Mouse (Mus musculus) kidney, embryonic 15.5 days (tissue): Measurements from ENCODE around the gene Rabep1. TPM values are rescaled to one million over a fixed set of nuclear protein-coding genes. Genes with fewer than 3 reads are reported as not detected.
"Not testable (repeated sequence)": the region's sequence is repeated elsewhere in the genome, so short reads cannot be mapped to it uniquely, and the experiment has no call there.

Source experiments
- ATAC-seq: fragments of 200-750 bp; cut with Nextera tagmentation; replicated peaks from 2 replicates; pipeline ENCODE4 v1.8.0; 2017; ENCODE audit warnings: moderate TSS enrichment; ENCODE audit not compliant: low FRiP score
- H3K27ac ChIP-seq: fragments of 300-500 bp; sonication (generic); 2 replicates; pipeline ENCODE4 v1.5.1; 2015; ENCODE audit warnings: mild to moderate bottlenecking, inconsistent platforms
- H3K27me3 ChIP-seq: fragments of 300-500 bp; sonication (generic); 2 replicates; pipeline ENCODE4 v1.6.1; 2015; ENCODE audit warnings: inconsistent platforms
- H3K36me3 ChIP-seq: fragments of 300-500 bp; sonication (generic); 2 replicates; pipeline ENCODE4 v1.6.1; 2015; ENCODE audit warnings: inconsistent platforms
- H3K4me1 ChIP-seq: fragments of 300-500 bp; sonication (generic); 2 replicates; pipeline ENCODE4 v1.6.1; 2015; ENCODE audit warnings: inconsistent platforms
- H3K4me2 ChIP-seq: fragments of 300-500 bp; sonication (generic); 2 replicates; pipeline ENCODE4 v1.6.1; 2015; ENCODE audit warnings: moderate library complexity, mild to moderate bottlenecking, inconsistent platforms
- H3K4me3 ChIP-seq: fragments of 300-500 bp; sonication (generic); replicated peaks from 2 replicates; pipeline ENCODE4 v1.5.1; 2015; ENCODE audit warnings: mild to moderate bottlenecking, inconsistent platforms
- H3K9ac ChIP-seq: fragments of 300-500 bp; sonication (generic); 2 replicates; pipeline ENCODE4 v1.6.1; 2015; ENCODE audit warnings: mild to moderate bottlenecking, inconsistent platforms
- H3K9me3 ChIP-seq: fragments of 300-500 bp; sonication (generic); replicated peaks from 2 replicates; pipeline ENCODE4 v1.6.1; 2016; ENCODE audit warnings: inconsistent platforms
- WGBS: fragments of 180-500 bp; shearing (Covaris S2); methylation state at CpG from one replicate; pipeline ENCODE4 v1.1.7; 2015; ENCODE audit warnings: mixed read lengths; 5-methylcytosine and 5-hydroxymethylcytosine counted together
- polyA plus RNA-seq: library from polyadenylated mRNA; unstranded; fragments of >200 nt; fragmentation: Nextera tagmentation; extraction: Ambion mirVana; gene quantifications from 2 replicates; pipeline ENCODE4 v1.2.1, GENCODE M21; 2015

Gene Rabep1
- polyA plus RNA-seq, 1 experiment from 2014 or later = 36.8 TPM

DNA sequence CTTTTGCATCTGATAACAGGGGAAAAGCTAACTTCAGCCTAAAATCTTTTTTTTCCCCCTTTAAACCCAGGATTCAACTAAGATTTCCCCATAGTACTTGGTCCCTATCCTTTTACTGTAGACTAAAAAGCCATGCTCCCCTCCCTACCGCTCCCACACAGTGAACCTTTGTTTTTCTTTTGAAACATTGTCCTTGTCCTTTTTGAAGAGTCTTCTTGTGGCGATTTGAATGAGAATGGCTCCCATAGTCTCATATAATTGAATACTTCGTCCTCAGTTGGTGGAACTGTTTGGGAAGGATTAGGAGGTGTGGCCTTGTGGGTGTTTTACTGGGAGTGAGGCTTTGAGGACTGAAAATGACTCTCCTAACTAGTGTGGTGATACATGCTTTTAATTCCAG is 10.7 kb upstream of the Rabep1 start:
- WGBS = 74% methylated on average over 3 of the region's 3 CpGs
- ATAC-seq = no peak

DNA sequence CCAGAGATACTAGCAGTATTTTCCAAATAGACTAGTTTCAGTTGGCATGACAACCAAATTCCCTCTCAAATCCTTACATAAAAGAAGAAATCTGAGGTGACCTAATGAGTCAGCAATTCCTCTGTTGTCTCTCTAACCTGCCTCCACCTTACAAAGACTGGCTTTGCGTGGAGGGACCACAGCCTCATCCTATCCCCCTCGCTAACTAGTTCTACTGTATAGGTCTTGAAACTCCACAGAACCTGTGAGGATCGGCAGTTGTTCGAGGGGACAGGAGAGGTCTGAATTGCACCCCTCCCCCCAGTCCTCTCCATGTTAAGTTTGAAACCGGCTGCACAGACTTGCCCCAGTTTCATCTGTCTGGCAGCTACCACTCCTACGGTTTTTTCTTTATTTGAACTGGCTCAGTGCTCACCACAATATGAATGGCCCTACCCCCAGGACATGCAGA is 9.2 kb upstream of the Rabep1 start:
- Histone ChIP-seq H3K9me3 (no peaks in the 10 kb centered on the region), H3K9ac (no peak overlapping the region), H3K4me2 (no peak overlapping the region), H3K36me3 (no peaks in the 10 kb centered on the region), H3K4me1 (0 out of 2 replicates have a peak, but pooled peaks cover 2% of the 10 kb centered on the region), H3K4me3 (no peak overlapping the region), H3K27me3 (no peaks in the 10 kb centered on the region), H3K27ac (no peak overlapping the region)
- no peak for ATAC-seq
- 60% methylated on average over 6 of the region's 6 CpGs for WGBS

More for the DNA sequence above, 10.7 kb upstream of the Rabep1 start:
- Histone ChIP-seq H3K9ac (no peak overlapping the region), H3K4me2 (no peak overlapping the region), H3K27ac (no peak overlapping the region), H3K9me3 (no peaks in the 10 kb centered on the region), H3K4me1 (0 out of 2 replicates have a peak, but pooled peaks cover 2% of the 10 kb centered on the region), H3K4me3 (no peak overlapping the region), H3K27me3 (no peaks in the 10 kb centered on the region), H3K36me3 (no peaks in the 10 kb centered on the region)

DNA sequence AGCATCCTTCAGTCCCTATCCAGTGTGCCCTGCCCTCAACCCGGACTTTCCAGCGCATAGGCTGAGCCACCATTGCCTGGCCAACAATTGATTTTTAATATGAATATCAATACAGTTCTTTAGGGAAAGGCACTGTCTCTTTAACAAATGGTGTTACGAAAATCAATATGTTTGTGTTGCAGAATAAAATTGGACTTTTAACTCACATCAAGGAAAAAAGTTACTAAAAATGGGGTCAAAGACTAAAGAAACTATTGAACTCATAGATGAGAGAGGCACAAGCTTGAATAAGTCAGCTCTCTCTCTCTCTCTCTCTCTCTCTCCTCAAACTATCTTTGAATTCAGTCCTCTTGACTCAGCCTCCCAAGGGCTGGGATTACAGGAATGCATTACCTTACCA is 7.5 kb upstream of the Rabep1 start:
- Histone ChIP-seq H3K27ac (no peak overlapping the region), H3K4me2 (no peak overlapping the region), H3K27me3 (no peaks in the 10 kb centered on the region), H3K36me3 (no peaks in the 10 kb centered on the region), H3K4me1 (0 out of 2 replicates have a peak, but pooled peaks cover 2% of the 10 kb centered on the region), H3K9me3 (no peaks in the 10 kb centered on the region), H3K4me3 (no peak overlapping the region), H3K9ac (no peak overlapping the region)
- 94% methylated on average over 3 of the region's 3 CpGs for WGBS
- no peak for ATAC-seq

DNA sequence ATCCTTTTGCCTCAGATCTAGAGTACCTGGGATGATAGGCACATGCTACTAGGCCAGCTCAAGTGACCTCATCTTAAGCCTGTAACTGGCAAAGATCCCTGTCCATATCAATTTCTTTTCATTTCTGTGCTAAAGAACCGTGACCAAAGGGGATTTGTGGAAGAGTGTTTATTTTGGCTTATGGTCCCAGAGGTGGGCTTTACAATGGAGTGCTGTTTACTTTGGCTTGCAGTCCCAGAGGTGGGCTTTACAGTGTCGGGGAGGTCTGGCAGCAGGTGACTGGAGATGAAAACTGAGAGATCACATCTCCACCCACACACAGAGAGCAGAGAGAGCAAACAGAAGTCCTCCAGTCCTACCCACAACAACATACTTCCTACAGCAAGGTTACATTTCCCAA is 6.0 kb upstream of the Rabep1 start:
- no peak overlapping the region for H3K27ac ChIP-seq
- H3K4me1 ChIP-seq = peaks cover 3% of the 10 kb centered on the region; the same call in 1 of the 2 replicates
- H3K27me3 ChIP-seq = no peaks in the 10 kb centered on the region
- H3K9me3 ChIP-seq = no peaks in the 10 kb centered on the region
- 21% methylated on average over 2 of the region's 2 CpGs for WGBS
- H3K4me2 ChIP-seq = no peak overlapping the region
- ATAC-seq = no peak
- H3K9ac ChIP-seq = no peak overlapping the region
- no peaks in the 10 kb centered on the region for H3K36me3 ChIP-seq
- H3K4me3 ChIP-seq = no peak overlapping the region

DNA sequence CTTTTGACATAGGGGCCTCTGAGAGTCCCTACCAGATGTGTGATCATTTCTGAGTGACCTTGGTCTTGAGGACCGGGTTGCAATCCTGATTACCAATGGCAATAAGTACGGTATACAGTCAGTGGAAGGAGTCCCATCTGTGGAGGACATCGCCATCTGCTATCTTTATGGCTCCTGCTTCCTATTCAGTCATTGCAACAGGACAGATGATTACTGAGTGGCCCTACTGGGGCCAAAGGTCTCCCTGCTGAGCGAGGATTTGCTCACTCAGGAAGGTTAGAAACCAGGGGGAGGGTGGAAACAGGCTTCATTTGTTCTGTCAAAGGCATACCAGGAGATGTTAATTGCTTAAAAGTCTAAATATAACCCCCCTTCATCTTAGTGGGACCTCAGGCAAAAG is 1.6 kb upstream of the Rabep1 start:
- Histone ChIP-seq H3K4me2 (no peak overlapping the region), H3K27ac (no peak overlapping the region), H3K4me3 (no peak overlapping the region), H3K27me3 (no peaks in the 10 kb centered on the region), H3K9ac (no peak overlapping the region), H3K9me3 (no peaks in the 10 kb centered on the region), H3K4me1 (peaks cover 21% of the 10 kb centered on the region), H3K36me3 (no peaks in the 10 kb centered on the region)
- WGBS = 47% methylated on average over 4 of the region's 4 CpGs
- no peak for ATAC-seq

GRCm38 (mm10) chr11:70843701-70844551 is 652 bp upstream of the Rabep1 start:
- no peaks in the 10 kb centered on the region for H3K36me3 ChIP-seq
- peaks cover 21% of the 10 kb centered on the region for H3K4me1 ChIP-seq
- peak overlapping the region; percentile 26; the same call in 1 of the 2 replicates for H3K9ac ChIP-seq
- 0 out of 2 replicates have a peak overlapping the region, but pooled peaks have one; percentile 54 for H3K27ac ChIP-seq
- no peaks in the 10 kb centered on the region for H3K9me3 ChIP-seq
- H3K27me3 ChIP-seq = no peaks in the 10 kb centered on the region
- 18% methylated on average over 12 of the region's 12 CpGs for WGBS
- peak overlapping the region; percentile 69 for H3K4me2 ChIP-seq
- ATAC-seq = peak; percentile 44; the same call in 1 of the 2 replicates
- peak overlapping the region; percentile 96 for H3K4me3 ChIP-seq

GRCm38 (mm10) chr11:70845457-70845978 is 940 bp downstream of the Rabep1 start:
- peak overlapping the region; percentile 69 for H3K4me2 ChIP-seq
- ATAC-seq = no peak
- H3K27me3 ChIP-seq = no peaks in the 10 kb centered on the region
- no peaks in the 10 kb centered on the region for H3K9me3 ChIP-seq
- peak overlapping the region; percentile 83; the same call in 1 of the 2 replicates for H3K27ac ChIP-seq
- 5% methylated on average over 19 of the region's 19 CpGs for WGBS
- H3K4me1 ChIP-seq = peaks cover 24% of the 10 kb centered on the region
- peak overlapping the region; percentile 96 for H3K9ac ChIP-seq
- H3K36me3 ChIP-seq = no peaks in the 10 kb centered on the region
- peak overlapping the region; percentile 96 for H3K4me3 ChIP-seq

DNA sequence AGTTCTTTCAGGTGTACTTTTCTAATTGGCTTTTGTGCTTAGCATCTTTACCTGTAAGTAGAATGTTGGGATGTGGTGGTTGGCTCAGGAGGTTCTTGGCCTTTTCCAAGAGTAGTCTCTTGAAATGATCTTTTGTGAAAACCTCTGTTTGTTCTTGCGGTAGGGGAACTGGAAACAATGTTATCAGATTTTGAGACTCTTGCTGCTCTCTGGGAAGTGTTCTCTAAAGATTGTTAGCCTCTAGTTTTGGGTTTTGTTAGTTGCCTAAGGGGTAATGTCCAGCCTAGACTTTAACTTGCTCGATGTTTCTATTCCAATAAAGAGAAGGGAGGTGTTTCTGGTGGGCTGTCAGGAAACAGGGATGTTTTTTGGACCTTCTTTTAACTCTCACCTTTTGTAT is 1.5 kb downstream of the Rabep1 start:
- H3K27ac ChIP-seq = no peak overlapping the region
- H3K27me3 ChIP-seq = no peaks in the 10 kb centered on the region
- H3K4me3 ChIP-seq = peak overlapping the region; percentile 96
- H3K9ac ChIP-seq = 0 out of 2 replicates have a peak overlapping the region, but pooled peaks have one; percentile 21
- peak overlapping the region; percentile 69 for H3K4me2 ChIP-seq
- H3K4me1 ChIP-seq = peaks cover 24% of the 10 kb centered on the region
- no peaks in the 10 kb centered on the region for H3K36me3 ChIP-seq
- H3K9me3 ChIP-seq = no peaks in the 10 kb centered on the region
- WGBS = 53% methylated on average over 2 of the region's 2 CpGs
- no peak for ATAC-seq

- H3K9ac ChIP-seq = no peak overlapping the region
- no peaks in the 10 kb centered on the region for H3K27me3 ChIP-seq
- WGBS = 83% methylated on average over 1 of the region's 1 CpGs
- H3K4me3 ChIP-seq = no peak overlapping the region
- H3K27ac ChIP-seq = no peak overlapping the region
- no peak overlapping the region for H3K4me2 ChIP-seq
- no peaks in the 10 kb centered on the region for H3K9me3 ChIP-seq
- no peak for ATAC-seq
- no peaks in the 10 kb centered on the region for H3K4me1 ChIP-seq
- no peaks in the 10 kb centered on the region for H3K36me3 ChIP-seq
Measured at GRCm38 (mm10) chr11:70860371-70860770, 15.8 kb downstream of the Rabep1 start.

DNA sequence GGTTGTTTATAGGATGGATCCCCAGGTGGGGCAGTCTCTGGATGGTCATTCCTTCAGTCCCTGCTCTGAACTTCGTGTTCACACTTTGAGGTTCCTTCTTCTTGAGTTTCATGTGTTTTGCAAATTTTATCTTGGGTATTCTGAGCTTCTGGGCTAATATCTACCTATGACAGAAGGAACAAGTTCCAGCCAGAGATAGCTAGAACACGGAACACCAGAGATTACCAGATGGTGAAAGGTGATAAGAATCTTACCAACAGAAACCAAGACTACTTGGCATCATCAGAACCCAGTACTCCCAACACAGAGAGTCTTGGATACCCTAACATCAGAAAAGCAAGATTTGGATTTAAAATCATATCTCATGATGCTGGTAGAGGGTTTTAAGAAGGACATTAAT is 18.6 kb downstream of the Rabep1 start:
- not testable (repeated sequence) for H3K4me3 ChIP-seq, ATAC-seq, H3K36me3 ChIP-seq, H3K27me3 ChIP-seq, H3K9me3 ChIP-seq, H3K27ac ChIP-seq, H3K4me2 ChIP-seq, H3K9ac ChIP-seq, H3K4me1 ChIP-seq
- 86% methylated on average over 2 of the region's 2 CpGs for WGBS

DNA sequence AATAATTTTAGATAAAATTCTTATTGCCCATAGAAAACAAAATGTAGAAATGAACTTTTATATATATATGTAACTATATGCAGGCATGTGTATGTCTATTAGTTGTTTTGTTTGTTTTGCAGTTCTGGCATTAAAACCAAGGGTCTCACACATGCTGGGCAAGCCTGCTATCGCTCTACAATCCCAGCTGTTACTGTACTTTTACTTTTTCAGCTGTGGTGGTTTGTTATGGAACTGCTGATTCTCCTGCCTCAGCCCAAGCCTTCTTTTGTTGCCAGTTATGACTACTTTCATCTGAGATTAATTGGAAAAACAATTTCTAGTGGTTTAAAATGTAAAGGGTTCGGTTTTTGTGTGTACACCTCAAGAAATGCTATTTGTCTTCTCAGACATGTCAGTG is 20.6 kb downstream of the Rabep1 start:
- Histone ChIP-seq H3K9ac (no peak overlapping the region), H3K27ac (no peak overlapping the region), H3K4me2 (no peak overlapping the region), H3K4me1 (no peaks in the 10 kb centered on the region), H3K9me3 (no peaks in the 10 kb centered on the region), H3K27me3 (no peaks in the 10 kb centered on the region), H3K36me3 (no peaks in the 10 kb centered on the region), H3K4me3 (no peak overlapping the region)
- 82% methylated on average over 2 of the region's 2 CpGs for WGBS
- no peak for ATAC-seq

DNA sequence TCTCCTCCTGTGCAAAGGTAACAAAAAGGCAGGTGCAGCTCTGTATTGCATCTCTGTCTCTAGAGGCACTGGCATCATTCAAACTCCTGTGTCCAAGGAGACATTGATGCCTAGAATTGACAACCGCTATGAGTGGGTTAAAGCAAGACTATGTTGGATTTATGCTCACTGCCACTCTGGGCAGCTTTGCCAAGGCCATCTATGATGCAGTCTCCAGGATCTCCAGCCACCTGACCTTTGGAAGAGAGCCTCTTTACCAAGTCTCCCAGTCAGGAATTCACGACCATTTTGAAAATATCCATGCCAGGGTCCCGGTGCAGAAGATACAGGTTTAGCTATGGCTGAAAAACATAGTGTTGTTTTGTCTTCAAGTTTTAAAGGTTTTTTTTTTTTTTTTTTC is 24.7 kb downstream of the Rabep1 start:
- H3K9ac ChIP-seq = no peak overlapping the region
- no peak for ATAC-seq
- H3K36me3 ChIP-seq = no peaks in the 10 kb centered on the region
- H3K4me3 ChIP-seq = no peak overlapping the region
- 86% methylated on average over 3 of the region's 3 CpGs for WGBS
- peaks cover 19% of the 10 kb centered on the region; the same call in 1 of the 2 replicates for H3K4me1 ChIP-seq
- no peak overlapping the region for H3K4me2 ChIP-seq
- no peaks in the 10 kb centered on the region for H3K9me3 ChIP-seq
- H3K27ac ChIP-seq = no peak overlapping the region
- no peaks in the 10 kb centered on the region for H3K27me3 ChIP-seq
